Mouse (Mus musculus) liver, embryonic 15.5 days (tissue): Measurements from ENCODE around the gene Mal. TPM values are rescaled to one million over a fixed set of nuclear protein-coding genes. Genes with fewer than 3 reads are reported as not detected.

Experiments
- ATAC-seq: fragments of 200-750 bp; cut with Nextera tagmentation; 2 replicates; pipeline ENCODE4 v1.8.0; 2017; ENCODE audit warnings: moderate number of reproducible peaks, mild to moderate bottlenecking, moderate library complexity; ENCODE audit not compliant: insufficient read depth
- H3K27ac ChIP-seq: fragments of 300-500 bp; sonication (generic); replicated peaks from 2 replicates; pipeline ENCODE4 v1.5.1; 2015; ENCODE audit warnings: mild to moderate bottlenecking, inconsistent platforms
- H3K27me3 ChIP-seq: fragments of 300-500 bp; sonication (generic); 2 replicates; pipeline ENCODE4 v1.6.1; 2015; ENCODE audit warnings: mild to moderate bottlenecking, inconsistent platforms
- H3K36me3 ChIP-seq: fragments of 300-500 bp; sonication (generic); replicated peaks from 2 replicates; pipeline ENCODE4 v1.6.1; 2015; ENCODE audit warnings: moderate library complexity, mild to moderate bottlenecking, inconsistent platforms
- H3K4me1 ChIP-seq: fragments of 300-500 bp; sonication (generic); replicated peaks from 2 replicates; pipeline ENCODE4 v1.6.1; 2015; ENCODE audit warnings: inconsistent platforms
- H3K4me2 ChIP-seq: fragments of 300-500 bp; sonication (generic); 2 replicates; pipeline ENCODE4 v1.6.1; 2015; ENCODE audit warnings: moderate library complexity, mild to moderate bottlenecking, inconsistent platforms
- H3K4me3 ChIP-seq: fragments of 300-500 bp; sonication (generic); replicated peaks from 2 replicates; pipeline ENCODE4 v1.5.1; 2015; ENCODE audit warnings: mild to moderate bottlenecking, inconsistent platforms
- H3K9ac ChIP-seq: fragments of 300-500 bp; sonication (generic); 2 replicates; pipeline ENCODE4 v1.6.1; 2015; ENCODE audit warnings: moderate library complexity, mild to moderate bottlenecking, inconsistent platforms
- H3K9me3 ChIP-seq: fragments of 300-500 bp; sonication (generic); replicated peaks from 2 replicates; pipeline ENCODE4 v1.6.1; 2016; ENCODE audit warnings: inconsistent platforms
- WGBS: fragments of 180-500 bp; shearing (Covaris S2); methylation state at CpG from one replicate; pipeline ENCODE4 v1.1.7; 2015; ENCODE audit warnings: mixed read lengths; ENCODE audit not compliant: insufficient replicate concordance; 5-methylcytosine and 5-hydroxymethylcytosine counted together
- polyA plus RNA-seq: library from polyadenylated mRNA; unstranded; fragments of >200 nt; fragmentation: Nextera tagmentation; extraction: Ambion mirVana; gene quantifications from 2 replicates; pipeline ENCODE4 v1.2.1, GENCODE M21; 2015

Gene Mal
- polyA plus RNA-seq, 1 experiment from 2014 or later: 0.31 TPM

- H3K4me2 ChIP-seq: peak overlapping the region; percentile 79
- peak overlapping the region; percentile 66 for H3K9ac ChIP-seq
- peaks cover 3% of the 10 kb centered on the region; the same call in 1 of the 2 replicates for H3K27me3 ChIP-seq
- peaks cover 41% of the 10 kb centered on the region for H3K4me1 ChIP-seq
- H3K27ac ChIP-seq: peak overlapping the region; percentile 83
- peaks cover 16% of the 10 kb centered on the region for H3K36me3 ChIP-seq
- under 1% methylated on average over 22 of the region's 22 CpGs for WGBS
- peak; percentile 40 for ATAC-seq
- no peaks in the 10 kb centered on the region for H3K9me3 ChIP-seq
- H3K4me3 ChIP-seq: peak overlapping the region; percentile 78
These were observed 69.0 kb downstream of the Mal start for GRCm38 (mm10) chr2:127587514-127587844.

GRCm38 (mm10) chr2:127586694-127587513 is 69.6 kb downstream of the Mal start, which contains the start of the genes Zfp661 and Mrps5:
Gene Zfp661 (minus strand): TSS chr2:127587094.
Gene Mrps5 (plus strand): TSS chr2:127587222.
- Histone ChIP-seq H3K9me3 (no peaks in the 10 kb centered on the region), H3K4me3 (peak within 1 kb of the TSS; percentile 78), H3K27me3 (peaks cover 3% of the 10 kb centered on the region; the same call in 1 of the 2 replicates), H3K9ac (peak within 1 kb of the TSS; percentile 66), H3K27ac (peak within 1 kb of the TSS; percentile 83), H3K4me2 (peak within 1 kb of the TSS; percentile 79), H3K4me1 (peaks cover 41% of the 10 kb centered on the region), H3K36me3 (peaks cover 10% of the 10 kb centered on the region; the same call in 1 of the 2 replicates)
- ATAC-seq: peak; percentile 78
- 5% methylated on average over 39 of the region's 39 CpGs for WGBS

DNA sequence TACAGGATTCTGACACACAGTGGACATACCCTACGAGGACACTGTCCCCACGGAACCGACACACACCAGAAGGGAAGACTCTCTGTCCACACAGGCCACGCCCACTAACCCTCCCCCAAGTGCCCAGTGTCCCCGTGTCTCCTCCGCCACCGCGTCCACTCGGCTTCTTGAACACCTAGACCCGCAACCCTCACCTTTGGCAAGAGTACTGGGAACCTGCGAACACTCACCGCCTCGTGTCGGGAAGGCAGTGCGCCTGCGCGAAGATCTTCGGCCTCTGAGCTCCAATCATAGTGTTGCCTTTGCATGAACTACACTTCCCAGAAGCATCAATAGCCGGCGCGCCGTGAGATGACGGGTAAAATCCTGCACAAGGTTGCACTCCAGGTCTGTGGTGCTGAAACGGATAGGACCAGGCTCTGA is 72.0 kb downstream of the Mal start:
- H3K4me2 ChIP-seq: peak overlapping the region; percentile 81
- H3K4me1 ChIP-seq: peaks cover 40% of the 10 kb centered on the region
- H3K27me3 ChIP-seq: peaks cover 3% of the 10 kb centered on the region; the same call in 1 of the 2 replicates
- under 1% methylated on average over 24 of the region's 24 CpGs for WGBS
- H3K36me3 ChIP-seq: no peaks in the 10 kb centered on the region
- H3K27ac ChIP-seq: no peak overlapping the region
- peak overlapping the region; percentile 46 for H3K9ac ChIP-seq
- no peaks in the 10 kb centered on the region for H3K9me3 ChIP-seq
- peak overlapping the region; percentile 65 for H3K4me3 ChIP-seq
- peak; percentile 66 for ATAC-seq

Other genes with a start within 250 kb of the Mal start
- gene Gpat2, start 231.5 kb downstream of the Mal start, polyA plus RNA-seq: 0.35 and 0.63 TPM in 2 replicates
- gene Fahd2a, start 212.1 kb downstream of the Mal start, polyA plus RNA-seq: 14.0 and 15.4 TPM in 2 replicates
- gene Kcnip3, start 134.6 kb downstream of the Mal start, polyA plus RNA-seq: 0.28 and 0.41 TPM in 2 replicates
- gene Prom2, start 115.2 kb downstream of the Mal start, polyA plus RNA-seq: not detected in 2 replicates
- 0.74 and 0.96 TPM in 2 replicates for gene Zfp661, start 69.6 kb downstream of the Mal start, polyA plus RNA-seq
- gene Mrps5, start 69.5 kb downstream of the Mal start, polyA plus RNA-seq: 60.2 and 70.5 TPM in 2 replicates
- 0.09 and 0.13 TPM in 2 replicates for gene Mall, start 73.2 kb upstream of the Mal start, polyA plus RNA-seq
- 3.7 and 4.6 TPM in 2 replicates for gene Nphp1, start 132.2 kb upstream of the Mal start, polyA plus RNA-seq
- gene Mtln, start 135.8 kb upstream of the Mal start, polyA plus RNA-seq: 12.9 and 16.6 TPM in 2 replicates
- 29.5 and 31.3 TPM in 2 replicates for gene Bub1, start 175.2 kb upstream of the Mal start, polyA plus RNA-seq
- gene Acoxl, start 182.2 kb upstream of the Mal start, polyA plus RNA-seq: not detected in 2 replicates